Mouse (Mus musculus): ENCODE results near the gene Ccdc63. TPM values are rescaled to one million over a fixed set of nuclear protein-coding genes. Genes with fewer than 3 reads are reported as not detected.

The Ccdc63 gene
- polyA plus RNA-seq, 1 experiment from 2014 or later, result not detected

DNA sequence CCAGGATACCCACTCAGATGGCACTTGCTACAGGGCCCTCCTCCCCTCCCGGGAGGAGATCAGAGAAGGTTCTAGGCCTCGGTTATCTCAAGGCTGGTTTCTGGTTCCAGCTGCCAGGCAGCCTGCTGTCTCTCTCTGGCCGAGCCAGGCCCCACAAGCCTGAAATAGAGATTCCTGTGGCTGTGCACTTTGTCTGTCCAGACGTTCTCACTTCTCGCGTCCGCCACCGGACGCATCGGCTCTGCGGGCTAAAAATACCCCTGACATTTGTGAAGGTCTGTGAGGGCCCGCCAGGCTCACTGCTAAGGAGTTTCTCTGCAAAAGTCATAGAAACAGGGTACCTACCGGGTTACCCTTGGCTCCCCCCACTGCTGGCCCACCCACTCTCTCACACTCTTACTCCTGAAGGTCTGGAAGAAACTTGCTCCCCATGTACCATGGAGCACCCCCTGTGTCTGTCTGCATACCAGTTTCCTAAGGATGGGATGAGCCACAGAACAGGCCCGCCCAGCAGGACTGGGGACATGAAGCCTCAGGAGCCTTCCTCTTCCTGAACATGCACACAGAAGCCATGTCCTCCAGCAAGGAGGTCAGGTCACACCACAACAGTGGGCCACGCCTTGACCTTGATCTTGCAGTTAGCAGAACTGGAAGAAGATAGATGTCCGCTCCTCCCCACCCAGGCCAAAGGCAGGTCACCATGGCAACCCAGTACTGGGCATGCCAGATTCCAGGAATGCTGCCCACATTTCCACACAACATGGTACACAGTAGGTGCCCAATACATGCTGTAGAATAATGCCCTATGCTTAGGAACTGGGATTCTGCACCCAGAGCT is 69.4 kb downstream of the Ccdc63 start:
- H3K9me3 ChIP-seq (replicated peaks), result no peaks in the 10 kb centered on the region
- ATAC-seq (ENCODE audit: low FRiP score), result no peak
- H3K4me1 ChIP-seq, result no peaks in the 10 kb centered on the region
- no peak overlapping the region for H3K4me2 ChIP-seq (replicated peaks)
- no peaks in the 10 kb centered on the region for H3K27me3 ChIP-seq
- H3K36me3 ChIP-seq, result no peaks in the 10 kb centered on the region
- H3K9ac ChIP-seq, result no peak overlapping the region
- WGBS, result 81% methylated on average over 16 of the region's 16 CpGs
- H3K4me3 ChIP-seq, result no peak overlapping the region
- H3K27ac ChIP-seq, result no peak overlapping the region

DNA sequence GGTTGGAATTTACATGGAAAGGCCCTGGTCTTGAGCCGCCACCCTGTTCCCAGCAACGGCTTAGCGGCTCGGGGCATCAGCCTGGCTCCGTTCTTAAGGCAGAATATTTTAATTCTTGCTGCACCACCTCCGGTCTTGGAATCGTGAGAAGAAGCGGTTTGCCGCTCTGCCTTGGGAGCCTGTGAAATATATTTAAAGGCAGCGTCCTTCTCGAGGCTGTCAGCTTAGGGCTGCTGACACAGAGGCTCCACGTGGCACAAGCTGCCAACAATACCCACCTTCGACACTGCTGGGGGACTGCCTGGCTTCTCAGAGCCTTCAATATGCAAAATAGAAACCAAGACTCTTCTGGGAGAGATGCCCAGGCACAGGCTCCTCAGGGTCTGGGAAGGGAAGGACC is 72.1 kb downstream of the Ccdc63 start:
- Histone ChIP-seq H3K9me3 (replicated peaks) (no peaks in the 10 kb centered on the region), H3K27me3 (0 out of 2 replicates have a peak, but pooled peaks cover 6% of the 10 kb centered on the region), H3K36me3 (no peaks in the 10 kb centered on the region), H3K4me2 (replicated peaks) (no peak overlapping the region), H3K4me3 (no peak overlapping the region), H3K4me1 (no peaks in the 10 kb centered on the region), H3K27ac (no peak overlapping the region), H3K9ac (no peak overlapping the region)
- WGBS, result 78% methylated on average over 13 of the region's 13 CpGs
- ATAC-seq (ENCODE audit: low FRiP score), result no peak

DNA sequence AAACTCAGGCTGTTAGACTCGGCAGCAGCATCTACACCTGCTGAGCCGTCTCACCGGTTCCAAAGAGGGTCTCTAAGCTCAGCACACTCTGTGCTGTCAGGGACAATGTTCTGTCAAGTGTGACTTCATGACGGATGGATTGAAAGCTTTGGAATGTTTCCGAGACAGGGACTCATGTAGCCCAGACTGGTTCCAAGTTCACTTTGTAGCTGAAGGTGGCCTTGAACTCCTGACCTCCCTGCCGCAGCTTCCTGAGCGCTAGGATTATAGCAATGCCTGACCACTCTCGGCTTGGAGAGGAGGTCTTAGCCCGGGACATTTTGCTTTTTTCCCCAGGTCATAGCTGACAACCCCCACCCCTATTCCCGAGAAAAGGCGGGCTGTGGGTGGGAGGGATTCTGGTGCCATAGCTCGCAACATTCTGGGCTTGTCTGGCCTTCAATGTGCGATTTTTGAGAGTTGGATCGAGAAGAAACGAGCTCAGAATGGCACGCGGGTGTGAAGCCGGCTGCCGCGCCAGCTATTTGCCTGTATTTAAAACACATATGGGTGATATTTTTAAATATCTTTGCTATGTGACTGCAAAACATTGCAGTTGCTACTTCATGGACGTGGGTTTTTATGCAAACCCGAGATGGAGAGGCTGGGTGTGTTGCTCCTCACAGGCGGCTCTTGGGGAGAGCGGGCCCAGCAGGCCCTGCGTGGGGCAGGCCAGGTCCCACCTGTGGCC is 77.3 kb downstream of the Ccdc63 start:
- no peak overlapping the region for H3K9ac ChIP-seq
- 0 out of 2 replicates have a peak, but pooled peaks cover 6% of the 10 kb centered on the region for H3K27me3 ChIP-seq
- no peaks in the 10 kb centered on the region for H3K9me3 ChIP-seq (replicated peaks)
- H3K27ac ChIP-seq, result no peak overlapping the region
- WGBS, result 75% methylated on average over 25 of the region's 25 CpGs
- ATAC-seq (ENCODE audit: low FRiP score), result no peak
- H3K4me3 ChIP-seq, result no peak overlapping the region
- H3K4me1 ChIP-seq, result peaks cover 15% of the 10 kb centered on the region
- no peaks in the 10 kb centered on the region for H3K36me3 ChIP-seq
- H3K4me2 ChIP-seq (replicated peaks), result no peak overlapping the region

DNA sequence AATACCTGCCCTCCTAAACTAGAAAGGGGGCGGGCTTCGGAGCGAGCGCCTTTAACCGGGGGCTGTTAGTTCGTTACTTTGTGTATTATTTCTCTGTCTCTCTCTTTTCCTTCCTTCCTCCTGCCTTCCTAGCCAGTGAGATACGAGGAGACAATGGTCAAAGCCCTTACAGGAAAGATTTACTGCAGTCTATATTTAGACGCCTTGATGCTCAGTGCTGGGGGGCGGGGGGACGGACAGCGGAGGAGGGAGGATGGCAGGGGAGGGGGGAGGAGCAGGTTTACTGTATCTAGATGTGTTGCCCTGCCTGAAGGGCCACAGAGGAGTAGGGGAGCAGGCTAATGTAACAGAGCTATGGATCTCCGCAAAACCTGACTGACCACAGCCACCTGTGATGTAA is 78.1 kb downstream of the Ccdc63 start:
- Histone ChIP-seq H3K4me3 (no peak overlapping the region), H3K36me3 (no peaks in the 10 kb centered on the region), H3K4me2 (replicated peaks) (no peak overlapping the region), H3K9me3 (replicated peaks) (peaks cover 1% of the 10 kb centered on the region; the same call in 1 of the 2 replicates), H3K4me1 (peaks cover 15% of the 10 kb centered on the region), H3K9ac (no peak overlapping the region), H3K27me3 (0 out of 2 replicates have a peak, but pooled peaks cover 6% of the 10 kb centered on the region), H3K27ac (no peak overlapping the region; the same call in 1 of the 2 replicates)
- WGBS, result 35% methylated on average over 12 of the region's 12 CpGs
- ATAC-seq (ENCODE audit: low FRiP score), result no peak

DNA sequence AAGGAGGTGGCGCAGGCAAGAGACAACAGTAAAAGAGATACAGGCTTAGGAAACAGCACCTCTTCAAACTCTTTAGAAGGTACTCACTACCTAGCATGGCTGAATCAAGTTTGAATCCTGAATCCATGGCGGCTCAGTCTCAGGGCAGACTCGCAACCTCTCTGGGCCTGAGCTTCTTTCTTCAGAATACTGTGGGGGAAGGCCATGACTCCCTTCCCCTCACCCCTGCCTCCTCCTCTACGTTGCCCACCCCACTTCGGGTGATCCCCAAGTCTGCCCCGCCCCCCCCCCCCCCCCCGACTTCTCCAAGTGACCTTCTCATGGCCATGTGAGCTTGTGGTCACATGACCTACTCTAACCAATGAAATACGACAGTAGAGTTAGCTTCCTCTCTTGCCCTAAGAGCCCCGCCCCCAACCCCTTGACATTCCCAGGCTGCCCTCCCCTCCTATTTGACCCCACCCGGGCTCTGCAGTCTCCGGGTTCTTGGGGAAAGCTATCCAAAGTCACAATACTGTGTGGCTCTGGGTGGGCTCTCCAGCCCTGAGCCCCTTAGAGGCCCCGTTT is 79.8 kb downstream of the Ccdc63 start:
- Histone ChIP-seq H3K4me2 (replicated peaks) (peak overlapping the region; percentile 26; the same call in 1 of the 2 replicates), H3K27me3 (0 out of 2 replicates have a peak, but pooled peaks cover 6% of the 10 kb centered on the region), H3K4me3 (no peak overlapping the region), H3K9ac (no peak overlapping the region), H3K4me1 (peaks cover 15% of the 10 kb centered on the region), H3K9me3 (replicated peaks) (peaks cover 4% of the 10 kb centered on the region; the same call in 1 of the 2 replicates), H3K27ac (no peak overlapping the region), H3K36me3 (no peaks in the 10 kb centered on the region)
- WGBS, result 31% methylated on average over 8 of the region's 12 CpGs
- no peak for ATAC-seq (ENCODE audit: low FRiP score)

DNA sequence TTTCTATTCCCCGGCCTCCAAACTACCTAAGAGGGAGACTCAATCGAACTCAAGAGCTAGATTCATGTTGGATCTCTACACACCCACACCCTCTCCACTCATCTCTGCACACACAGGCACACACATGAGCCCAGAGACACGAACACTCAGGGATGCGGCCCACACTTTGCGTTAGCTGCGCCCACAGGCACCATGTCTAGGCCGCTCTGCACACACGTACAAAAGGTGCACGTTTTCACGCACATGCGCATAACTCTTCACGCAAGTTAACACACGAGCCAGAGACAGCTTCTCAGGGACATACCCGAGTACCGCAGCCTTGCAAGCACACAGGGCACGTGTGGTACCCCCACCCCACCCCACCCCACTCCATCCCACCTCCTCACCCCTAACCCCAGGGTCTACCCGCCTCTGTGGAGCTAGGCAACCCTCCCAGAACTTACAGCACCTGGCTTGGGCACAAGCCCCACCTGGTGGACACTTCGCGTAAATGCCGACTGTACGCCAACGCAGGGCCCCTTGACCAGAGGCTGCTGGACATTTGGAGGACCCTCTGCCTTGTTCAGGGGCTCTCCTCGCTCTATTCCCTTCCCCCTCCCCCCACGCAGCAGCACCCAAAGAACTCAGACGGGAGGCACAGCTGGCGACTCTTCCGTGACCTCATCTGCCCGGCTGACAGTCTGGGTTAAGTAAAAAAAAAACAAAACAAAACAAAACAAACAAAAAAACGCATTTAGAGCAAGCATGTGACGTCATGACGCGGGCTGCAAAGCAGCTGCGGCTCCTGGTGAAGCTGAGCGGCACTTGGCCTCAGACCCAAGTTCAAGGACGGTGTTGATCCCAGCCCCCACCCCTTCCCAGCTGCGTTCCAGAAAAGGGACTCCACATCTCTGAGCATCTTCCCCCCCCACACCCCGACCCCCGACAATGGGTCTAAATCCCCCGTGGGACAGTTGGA is 81.3 kb downstream of the Ccdc63 start:
- H3K9me3 ChIP-seq (replicated peaks), result peaks cover 4% of the 10 kb centered on the region; the same call in 1 of the 2 replicates
- WGBS, result 28% methylated on average over 39 of the region's 39 CpGs
- H3K27me3 ChIP-seq, result 0 out of 2 replicates have a peak, but pooled peaks cover 4% of the 10 kb centered on the region
- H3K4me2 ChIP-seq (replicated peaks), result peak overlapping the region; percentile 39
- H3K36me3 ChIP-seq, result no peaks in the 10 kb centered on the region
- H3K4me1 ChIP-seq, result peaks cover 18% of the 10 kb centered on the region
- H3K9ac ChIP-seq, result no peak overlapping the region
- H3K27ac ChIP-seq, result no peak overlapping the region
- ATAC-seq (ENCODE audit: low FRiP score), result peak; percentile 27
- no peak overlapping the region for H3K4me3 ChIP-seq

Other genes starting within 250 kb of the Ccdc63 start
- gene Cux2, start 90.7 kb downstream of the Ccdc63 start, polyA plus RNA-seq (2016; fragmentation: Nextera tagmentation; extraction: Ambion mirVana), result 25.7 and 27.0 TPM in 2 replicates
- 2.5 and 3.0 TPM in 2 replicates for gene Myl2, start 39.9 kb downstream of the Ccdc63 start, polyA plus RNA-seq (2016; fragmentation: Nextera tagmentation; extraction: Ambion mirVana)
- gene Ppp1cc, start 17.5 kb upstream of the Ccdc63 start, polyA plus RNA-seq (2016; fragmentation: Nextera tagmentation; extraction: Ambion mirVana), result 286 and 293 TPM in 2 replicates
- gene Hvcn1, start 66.0 kb upstream of the Ccdc63 start, polyA plus RNA-seq (2016; fragmentation: Nextera tagmentation; extraction: Ambion mirVana), result 6.5 and 6.7 TPM in 2 replicates
- 7.5 and 7.7 TPM in 2 replicates for gene Tctn1, start 123.6 kb upstream of the Ccdc63 start, polyA plus RNA-seq (2016; fragmentation: Nextera tagmentation; extraction: Ambion mirVana)
- 10.8 and 11.1 TPM in 2 replicates for gene Pptc7, start 143.5 kb upstream of the Ccdc63 start, polyA plus RNA-seq (2016; fragmentation: Nextera tagmentation; extraction: Ambion mirVana)
- gene Rad9b, start 213.4 kb upstream of the Ccdc63 start, polyA plus RNA-seq (2016; fragmentation: Nextera tagmentation; extraction: Ambion mirVana), result 13.3 and 15.6 TPM in 2 replicates
- gene Vps29, start 213.5 kb upstream of the Ccdc63 start, polyA plus RNA-seq (2016; fragmentation: Nextera tagmentation; extraction: Ambion mirVana), result 207 and 212 TPM in 2 replicates
- gene Gpn3, start 231.1 kb upstream of the Ccdc63 start, polyA plus RNA-seq (2016; fragmentation: Nextera tagmentation; extraction: Ambion mirVana), result 52.0 and 52.2 TPM in 2 replicates
- 107 and 114 TPM in 2 replicates for gene Fam216a, start 231.5 kb upstream of the Ccdc63 start, polyA plus RNA-seq (2016; fragmentation: Nextera tagmentation; extraction: Ambion mirVana)